ENCODE assay signal across 17 mouse cellular contexts in genomic region chr8:119102871-119103270, GRCm38 (mm10).
"Had no signal": no experiment of that assay in that cellular context is flagged by ENCODE, and none has a peak within 500 bp of the region (broad histone marks: within the 10 kb centered on the region; RNA-seq: fewer than 3 reads in every experiment).

No protein-coding gene starts in this region.

- H3K4me1 ChIP-seq: neural tube, embryonic 15.5 days had no signal

- H3K36me3 ChIP-seq: midbrain, embryonic 10.5 days; midbrain, embryonic 12.5 days; neural tube, embryonic 13.5 days; neural tube, embryonic 15.5 days; stomach, embryonic 15.5 days had no signal

- H3K9me3 ChIP-seq: midbrain, embryonic 10.5 days; midbrain, embryonic 12.5 days; neural tube, embryonic 13.5 days; neural tube, embryonic 15.5 days; stomach, embryonic 15.5 days had no signal

- DNase-seq: lung, adult 18-20 months; lung, embryonic 14.5 days; lung, postnatal 10 days; lung, postnatal 4 days; midbrain, embryonic 14.5 days; right cerebral cortex, postnatal 14 days; thymus, adult 2 months; thymus, postnatal 14 days; thymus, postnatal 36 days had no signal

- H3K27ac ChIP-seq: midbrain, embryonic 10.5 days; midbrain, embryonic 12.5 days; neural tube, embryonic 13.5 days; neural tube, embryonic 15.5 days; stomach, embryonic 15.5 days; stomach, postnatal 0 days had no signal

- H3K4me3 ChIP-seq: midbrain, embryonic 10.5 days; midbrain, embryonic 12.5 days; myocyte; neural tube, embryonic 13.5 days; neural tube, embryonic 15.5 days; stomach, embryonic 15.5 days had no signal

- H3K9ac ChIP-seq: lung, embryonic 14.5 days; midbrain, embryonic 12.5 days; neural tube, embryonic 13.5 days; neural tube, embryonic 15.5 days; stomach, embryonic 15.5 days had no signal

- H3K4me2 ChIP-seq: lung, embryonic 14.5 days; midbrain, embryonic 12.5 days; neural tube, embryonic 13.5 days; neural tube, embryonic 15.5 days; stomach, embryonic 15.5 days had no signal

- ATAC-seq: midbrain, embryonic 16.5 days had no signal

- H3K27me3 ChIP-seq: neural tube, embryonic 13.5 days; neural tube, embryonic 15.5 days; stomach, embryonic 15.5 days had no signal
